Mouse (Mus musculus): ENCODE measurements around the gene Hmgcr.
A peak's percentile ranks its signal among the peaks of the same experiment; 100 is the strongest.

The Hmgcr gene

DNA sequence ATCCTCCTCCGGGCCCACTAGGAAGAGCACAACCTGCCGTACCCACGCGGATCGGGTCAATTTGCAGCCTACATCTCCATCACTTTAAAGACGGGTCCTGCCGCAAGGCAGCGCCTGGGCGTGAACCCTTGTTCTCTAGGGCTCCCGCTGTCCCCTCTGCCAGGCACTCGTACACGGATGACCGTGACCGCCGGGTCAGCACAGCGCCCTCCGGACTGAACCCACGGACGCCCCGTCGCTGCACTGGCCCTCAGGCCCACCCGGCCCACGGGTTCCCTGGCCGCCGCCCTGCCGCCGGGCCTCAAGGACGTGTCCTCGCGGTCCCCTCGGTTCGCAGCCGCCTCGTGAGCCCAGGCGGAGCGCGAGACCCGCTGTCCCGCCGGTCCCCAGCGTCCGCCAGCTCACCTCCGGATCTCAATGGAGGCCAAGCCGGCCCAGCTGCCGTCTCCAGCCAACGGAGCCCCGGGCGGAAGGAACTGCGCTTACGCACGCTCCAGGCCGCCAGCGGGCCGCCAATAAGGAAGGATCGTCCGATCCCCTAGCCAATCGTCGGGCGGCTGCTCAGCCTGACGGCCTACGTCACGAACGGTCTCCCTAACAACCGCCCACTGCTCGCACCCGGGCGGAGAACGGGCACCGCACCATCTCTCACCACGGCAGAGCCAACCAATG lies at the start of gene Hmgcr:
Hmgcr (minus strand) TSS at position 531 of the 672 bp plus-strand sequence.
- peak; percentile 89 for DNase-seq (ENCODE audit: low read depth in 2 of 2, low spot score in 2 of 2)

DNA sequence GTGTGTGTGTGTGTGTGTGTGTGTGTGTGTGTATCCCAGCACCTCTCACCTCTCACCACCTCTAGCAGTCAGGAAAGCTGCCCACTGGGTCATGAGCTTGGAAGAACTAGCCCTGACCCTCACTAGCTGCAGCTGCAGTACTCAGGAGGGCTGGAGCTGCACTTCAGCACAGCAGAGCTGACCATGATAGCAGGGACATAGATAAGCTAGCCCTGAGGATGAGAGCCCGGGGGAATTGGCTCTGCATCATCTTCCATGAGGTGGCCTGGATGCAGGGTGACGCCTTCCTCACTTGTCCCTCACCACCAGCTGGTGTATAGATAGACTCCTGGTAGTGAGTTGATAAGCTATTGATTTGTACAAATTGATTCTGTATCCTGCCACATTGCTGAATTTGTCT lies 49.3 kb upstream of the Hmgcr start:
- DNase-seq (ENCODE audit: low read depth in 2 of 2, low spot score in 2 of 2) = no peak

DNA sequence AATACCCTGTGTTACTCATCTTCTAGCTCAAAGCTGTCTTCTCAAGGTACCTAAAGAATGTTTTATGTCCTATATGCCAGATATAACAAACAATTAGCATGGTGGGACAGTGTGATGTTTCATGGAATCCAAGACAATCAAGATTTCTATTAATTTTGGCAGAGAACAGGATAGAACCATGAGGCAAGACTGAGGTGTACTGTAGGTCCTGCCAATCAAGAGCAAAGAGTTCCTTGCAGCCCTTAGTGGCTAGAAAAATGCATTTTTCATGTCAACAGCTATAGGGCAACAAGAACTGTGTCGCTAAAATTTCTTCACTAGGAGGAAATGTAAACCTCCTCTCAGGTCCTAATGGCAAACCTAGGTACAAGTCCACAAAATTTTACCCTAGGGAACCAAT lies 47.1 kb upstream of the Hmgcr start:
- no peak for DNase-seq (ENCODE audit: low read depth in 2 of 2, low spot score in 2 of 2)

DNA sequence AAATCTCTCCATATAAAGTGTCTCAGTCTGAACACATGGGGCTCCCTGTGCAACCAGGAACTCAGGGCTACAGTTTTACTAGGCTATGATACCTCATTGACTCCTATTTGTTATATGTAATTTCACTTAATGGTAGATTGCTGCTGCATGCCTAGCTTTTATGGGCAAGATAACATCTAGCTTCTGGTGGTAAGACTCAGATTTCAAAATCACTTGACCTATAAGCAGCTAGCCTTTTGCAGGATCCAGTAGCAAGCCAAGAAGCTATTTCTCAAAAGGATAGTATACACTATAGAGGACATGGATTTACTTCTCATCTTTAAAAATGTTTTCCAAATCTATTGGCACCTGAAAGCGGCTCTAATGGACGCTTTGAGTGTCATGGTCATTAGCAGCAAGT lies 45.6 kb upstream of the Hmgcr start:
- no peak for DNase-seq (ENCODE audit: low read depth in 2 of 2, low spot score in 2 of 2)

DNA sequence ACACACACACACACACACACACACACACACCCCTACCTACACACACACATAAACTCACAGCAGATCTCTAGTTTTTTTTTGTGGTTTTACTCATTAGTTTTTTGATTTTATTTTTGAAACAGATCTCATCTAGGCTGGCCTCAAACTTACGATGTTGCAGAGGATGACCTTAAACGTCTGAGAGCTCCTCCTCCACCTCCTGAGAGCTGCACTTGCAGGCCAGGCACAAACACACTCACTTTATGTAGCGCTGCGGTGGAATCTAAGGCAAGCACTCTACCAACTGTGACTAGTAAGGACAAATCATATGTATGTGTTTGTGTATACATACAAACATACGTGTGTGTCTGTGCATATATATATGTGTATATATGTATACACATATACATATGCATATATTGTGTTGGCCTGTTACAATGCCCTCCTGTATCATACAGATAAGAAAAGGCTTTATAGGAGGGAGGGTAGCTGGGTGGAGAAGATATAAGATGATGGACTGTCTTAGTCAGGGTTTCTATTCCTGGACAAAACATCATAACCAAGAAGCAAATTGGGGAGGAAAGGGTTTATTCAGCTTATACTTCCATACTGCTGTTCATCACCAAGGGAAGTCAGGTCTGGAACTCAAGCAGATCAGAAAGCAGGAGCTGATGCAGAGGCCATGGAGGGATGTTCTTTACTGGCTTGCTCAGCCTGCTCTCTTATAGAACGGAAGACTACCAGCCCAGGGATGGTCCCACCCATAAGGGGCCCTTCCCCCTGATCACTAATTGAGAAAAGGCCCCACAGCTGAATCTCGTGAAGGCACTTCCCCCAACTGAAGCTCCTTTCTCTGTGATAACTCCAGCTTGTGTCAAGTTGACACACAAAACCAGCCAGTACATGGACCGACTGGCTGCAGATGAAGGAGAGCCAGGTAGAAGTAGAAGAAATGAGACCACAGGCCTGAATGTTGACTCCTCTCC lies 38.8 kb upstream of the Hmgcr start:
- no peak for DNase-seq (ENCODE audit: low read depth in 2 of 2, low spot score in 2 of 2)

DNA sequence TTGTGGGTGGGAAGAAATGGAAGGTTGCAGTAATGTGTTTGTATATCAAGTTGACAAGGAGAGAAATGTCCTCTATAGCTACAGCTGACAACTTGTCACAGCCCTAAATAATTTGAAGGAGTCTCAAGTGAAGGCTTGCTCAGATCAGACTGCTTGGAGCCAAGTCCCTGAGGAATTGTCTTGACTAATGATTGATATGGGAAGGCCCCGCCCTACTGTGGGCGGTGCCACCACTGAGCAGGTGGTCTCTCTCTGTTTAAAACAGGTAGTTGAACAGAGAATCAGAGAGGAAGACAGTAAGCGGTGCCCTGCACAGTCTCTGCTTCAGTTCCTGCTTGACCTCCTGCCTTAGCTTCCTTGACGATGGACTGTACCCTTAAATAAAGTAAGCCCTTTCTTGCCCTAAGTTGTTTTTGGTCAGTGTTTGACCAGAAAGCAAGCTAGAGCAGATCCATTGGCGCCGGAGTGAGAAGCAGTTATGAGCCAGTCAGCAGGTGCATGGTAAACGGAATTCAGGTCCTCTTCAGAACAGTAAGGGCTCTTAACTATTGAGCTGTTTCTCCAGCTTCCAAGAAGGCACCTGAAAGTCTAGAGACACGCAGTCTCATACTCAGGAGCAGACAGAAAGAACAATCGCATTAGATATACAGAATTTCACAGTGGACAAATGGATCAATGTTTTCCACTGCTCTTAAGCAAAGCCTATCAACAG lies 32.0 kb upstream of the Hmgcr start:
- no peak for DNase-seq (ENCODE audit: low read depth in 2 of 2, low spot score in 2 of 2)

DNA sequence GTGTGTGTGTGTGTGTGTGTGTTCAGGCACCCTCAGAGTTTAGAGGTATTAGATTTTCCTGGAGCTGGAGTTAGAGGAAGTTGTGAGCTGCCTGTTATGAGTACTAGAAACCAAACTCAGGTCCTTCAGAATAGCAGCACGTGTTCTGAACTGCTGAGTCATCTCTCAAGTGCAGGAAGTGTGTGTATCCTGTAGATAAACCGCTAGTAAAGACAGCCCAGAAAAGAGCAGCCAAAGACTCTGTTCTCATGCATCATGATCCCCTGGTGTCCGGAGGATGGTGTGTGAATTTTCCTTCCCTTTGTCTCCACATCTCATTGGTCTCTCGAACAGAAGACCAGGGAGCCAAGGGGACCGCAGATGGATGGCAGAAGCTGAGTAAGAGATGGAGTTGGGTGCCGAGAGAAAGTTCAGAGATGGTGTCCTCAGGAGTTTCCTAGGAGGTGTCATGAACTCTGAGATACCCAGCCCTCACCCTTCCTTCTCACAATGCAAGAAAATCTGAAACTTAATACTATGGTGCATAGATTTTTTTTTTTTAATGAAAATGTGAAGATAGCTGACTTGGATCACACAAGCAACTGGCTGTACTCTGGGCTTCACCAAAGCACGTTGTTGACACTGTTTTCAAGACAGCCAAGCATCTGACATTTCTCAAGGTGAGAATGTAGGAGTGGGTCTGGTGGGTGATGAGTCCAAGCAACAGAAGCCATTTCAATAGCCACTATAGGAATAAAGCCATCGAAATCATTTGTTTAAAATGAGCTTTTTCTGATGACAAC lies 27.3 kb upstream of the Hmgcr start:
- peak in 1 of 2 experiments; percentile 1 for DNase-seq (ENCODE audit: low read depth in 2 of 2, low spot score in 2 of 2)

DNA sequence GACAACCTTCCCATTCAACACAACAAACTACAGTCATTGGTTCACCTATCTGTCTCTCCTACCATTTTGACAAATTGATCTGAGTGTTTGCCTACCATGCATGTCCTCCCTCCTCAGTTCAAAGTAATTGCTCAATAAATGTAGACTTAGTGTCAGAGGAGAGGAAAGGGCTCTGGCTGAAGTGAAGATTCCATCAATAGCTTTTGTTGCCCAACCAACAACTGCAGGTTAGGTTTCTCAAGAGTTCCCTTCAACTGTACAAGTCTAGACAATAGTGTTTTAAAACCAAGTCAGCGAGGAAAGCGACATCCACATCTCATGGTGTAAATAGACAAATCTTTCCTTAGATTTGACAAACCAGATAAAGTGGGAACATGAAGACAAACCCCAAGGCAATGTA lies 24.7 kb upstream of the Hmgcr start:
- DNase-seq (ENCODE audit: low read depth in 2 of 2, low spot score in 2 of 2) = no peak

DNA sequence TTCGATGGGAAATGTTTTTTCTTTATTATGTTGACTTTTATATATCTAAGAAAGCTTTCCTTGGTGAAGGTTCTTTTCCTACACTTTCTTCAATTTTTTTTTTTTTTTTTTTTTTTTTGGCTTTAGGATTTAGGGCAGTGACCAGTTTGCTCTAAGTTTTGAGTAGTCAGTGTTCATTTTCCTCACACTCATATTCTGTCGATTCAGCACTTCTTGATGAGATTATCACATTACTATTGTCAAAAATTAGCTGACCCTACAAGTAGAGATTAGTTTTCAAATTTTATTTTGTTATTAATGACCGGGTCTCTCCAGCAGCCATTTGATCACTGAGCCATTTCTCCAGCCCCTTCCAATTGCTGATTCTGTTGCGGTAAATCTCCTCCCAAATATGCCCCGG lies 19.2 kb upstream of the Hmgcr start:
- DNase-seq (ENCODE audit: low read depth in 2 of 2, low spot score in 2 of 2) = no peak

DNA sequence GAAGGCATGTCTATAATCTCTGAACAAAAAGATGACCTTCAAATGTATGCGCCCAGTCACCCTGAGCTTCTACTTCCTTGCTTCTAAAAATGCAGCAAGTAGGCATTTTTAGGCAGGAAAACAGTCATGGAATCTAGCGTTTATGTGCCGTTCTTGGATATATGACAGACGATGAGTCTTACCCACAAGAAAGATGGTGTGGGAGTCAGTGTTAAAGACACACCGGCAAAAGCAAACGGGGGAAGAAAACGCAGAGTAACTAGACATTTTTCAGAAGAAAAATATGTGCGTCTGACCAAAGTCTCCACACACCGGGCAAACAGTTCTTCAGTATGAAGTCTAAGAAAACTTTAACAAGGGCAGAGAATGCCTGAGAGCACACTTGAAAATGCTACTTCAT lies 16.5 kb upstream of the Hmgcr start:
- no peak for DNase-seq (ENCODE audit: low read depth in 2 of 2, low spot score in 2 of 2)

DNA sequence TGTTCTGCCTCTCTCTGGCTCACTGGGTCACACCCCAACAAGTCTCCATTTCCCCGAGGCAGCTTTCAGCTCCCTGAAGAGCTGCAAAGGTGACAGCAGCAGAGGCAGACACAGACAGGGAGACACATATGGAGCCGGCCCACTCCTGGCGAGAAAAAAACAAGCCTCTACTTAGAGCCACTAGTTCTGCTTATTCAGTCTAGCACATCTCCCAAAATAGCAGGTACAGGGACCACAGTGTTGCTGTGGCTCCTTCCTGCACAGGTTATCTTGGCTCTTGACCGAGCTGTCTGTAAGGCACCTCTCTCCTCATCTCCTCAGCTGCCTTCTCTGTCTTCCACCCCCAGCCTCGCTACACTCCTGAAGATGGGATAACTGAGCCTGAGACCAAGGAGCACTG lies 14.0 kb upstream of the Hmgcr start:
- DNase-seq (ENCODE audit: low read depth in 2 of 2, low spot score in 2 of 2) = no peak

DNA sequence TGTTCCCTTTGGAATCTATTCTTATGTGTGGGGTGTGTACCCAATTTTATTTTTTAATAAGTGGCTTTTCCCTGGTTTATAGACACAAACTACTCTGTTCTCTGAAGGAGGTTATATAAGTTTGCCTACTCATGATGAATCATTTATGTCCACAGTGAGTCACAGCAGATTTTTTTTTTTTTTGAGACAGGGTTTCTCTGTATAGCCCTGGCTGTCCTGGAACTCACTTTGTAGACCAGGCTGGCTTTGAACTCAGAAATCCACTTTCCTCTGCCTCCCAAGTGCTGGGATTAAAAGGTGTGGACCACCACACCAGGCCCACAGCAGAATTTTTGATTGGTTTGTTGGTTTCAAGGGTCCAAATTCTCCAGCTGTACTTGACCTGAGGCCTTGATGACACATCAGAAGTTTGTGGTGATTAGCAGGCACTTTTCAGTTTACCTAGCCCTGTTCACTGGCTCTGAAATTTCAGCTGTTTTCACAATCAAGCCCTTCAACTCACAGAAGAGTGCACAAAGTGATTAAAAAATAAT lies 10.4 kb upstream of the Hmgcr start:
- no peak for DNase-seq (ENCODE audit: low read depth in 2 of 2, low spot score in 2 of 2)

DNA sequence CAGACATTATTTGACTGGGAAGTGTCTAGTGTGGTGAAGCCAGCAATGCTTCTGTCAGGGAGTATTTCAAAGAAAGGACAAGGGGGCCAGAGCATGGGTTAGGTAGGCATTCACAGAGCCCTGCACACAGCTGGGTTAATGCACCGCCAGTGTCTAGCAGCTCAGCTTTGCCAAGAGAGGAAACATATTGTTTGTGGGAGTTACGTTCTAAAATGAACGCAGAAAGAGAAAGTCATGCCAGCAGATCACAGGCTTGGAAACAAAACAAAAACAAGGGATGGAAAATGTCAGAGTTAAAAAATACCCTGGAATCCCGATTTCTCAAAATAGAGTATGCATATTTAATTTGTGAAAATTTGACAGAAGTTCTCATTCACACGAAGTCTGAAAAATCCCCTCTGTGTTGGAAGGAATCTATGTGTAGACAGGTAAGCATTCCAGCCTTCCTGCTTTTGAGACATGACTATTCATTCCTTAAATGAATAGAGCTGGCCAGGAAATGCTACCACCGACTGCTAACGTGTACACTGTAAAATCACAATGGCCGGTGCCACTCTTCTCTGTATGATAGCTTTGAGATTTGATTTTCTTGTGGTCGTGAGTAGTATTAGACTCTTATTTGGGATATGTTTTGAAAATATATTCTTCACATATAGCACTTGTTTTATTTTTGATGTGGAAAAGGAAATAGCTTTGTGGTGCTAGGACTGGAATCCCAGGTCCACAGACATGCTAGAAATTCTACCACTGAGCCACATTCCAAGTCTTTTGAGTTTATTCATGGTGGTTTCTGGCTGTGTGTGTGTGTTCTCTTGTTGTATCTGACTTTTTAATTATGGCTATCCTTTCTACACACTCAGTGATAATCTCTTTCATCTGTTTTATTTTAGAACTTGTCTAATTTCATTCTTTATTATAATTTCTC lies 9.7 kb upstream of the Hmgcr start:
- DNase-seq (ENCODE audit: low read depth in 2 of 2, low spot score in 2 of 2) = no peak

DNA sequence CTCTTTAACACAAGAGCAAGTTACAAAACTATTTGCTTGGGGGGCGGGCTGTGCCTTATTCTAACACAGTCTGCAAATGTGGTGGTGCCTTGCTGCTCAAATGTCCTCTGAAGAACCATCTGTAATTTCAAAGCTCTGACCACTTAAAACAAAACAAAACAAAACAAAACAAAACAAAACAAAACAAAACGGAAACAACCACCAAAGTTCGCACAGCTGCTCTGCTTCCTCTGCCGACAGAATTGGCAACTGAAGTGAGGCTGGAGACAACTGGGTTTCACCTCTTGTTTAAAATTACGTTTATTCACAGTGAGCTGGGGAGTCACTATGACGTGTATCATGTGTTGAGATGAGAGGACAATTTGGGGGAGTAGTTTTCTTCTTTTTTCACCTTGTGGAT lies 7.9 kb upstream of the Hmgcr start:
- DNase-seq (ENCODE audit: low read depth in 2 of 2, low spot score in 2 of 2) = no peak

DNA sequence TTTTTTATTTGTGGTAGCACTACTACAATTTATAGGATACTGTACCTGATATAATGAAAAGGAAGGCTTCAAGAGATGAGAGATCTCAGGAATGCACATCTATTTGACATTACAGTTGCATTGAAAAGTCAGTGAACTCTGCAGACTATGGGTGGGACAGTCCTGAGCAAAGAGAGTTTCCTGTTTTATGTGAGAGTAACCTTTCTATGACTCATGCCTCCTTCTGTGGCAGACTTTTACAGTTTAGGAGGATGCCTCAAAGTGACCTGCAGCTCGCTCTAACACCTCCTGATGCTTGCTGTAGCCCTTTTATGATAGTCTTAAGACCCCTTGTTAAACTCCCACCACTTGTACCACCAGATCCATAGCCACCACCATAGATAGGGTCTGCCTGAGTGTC lies 6.3 kb upstream of the Hmgcr start:
- DNase-seq (ENCODE audit: low read depth in 2 of 2, low spot score in 2 of 2) = no peak

DNA sequence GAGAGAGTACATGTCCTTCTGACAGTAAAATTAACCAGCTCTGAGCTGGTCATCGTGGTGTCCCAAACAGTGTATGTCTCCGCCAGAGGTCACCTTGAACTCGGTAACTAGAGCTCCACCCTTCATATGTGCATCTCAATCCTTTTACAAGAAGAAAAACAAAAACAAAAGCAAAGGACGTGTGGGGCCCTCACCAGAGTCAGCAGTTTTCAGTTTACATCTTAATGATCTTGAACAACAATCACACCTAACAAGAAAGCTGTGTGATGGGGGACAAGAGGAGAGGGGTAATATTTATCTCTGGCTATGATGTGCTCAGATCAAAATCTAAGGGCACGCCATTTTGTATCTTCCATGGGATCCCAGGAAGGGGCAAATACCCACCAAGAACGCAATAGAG lies 5.0 kb upstream of the Hmgcr start:
- no peak for DNase-seq (ENCODE audit: low read depth in 2 of 2, low spot score in 2 of 2)

DNA sequence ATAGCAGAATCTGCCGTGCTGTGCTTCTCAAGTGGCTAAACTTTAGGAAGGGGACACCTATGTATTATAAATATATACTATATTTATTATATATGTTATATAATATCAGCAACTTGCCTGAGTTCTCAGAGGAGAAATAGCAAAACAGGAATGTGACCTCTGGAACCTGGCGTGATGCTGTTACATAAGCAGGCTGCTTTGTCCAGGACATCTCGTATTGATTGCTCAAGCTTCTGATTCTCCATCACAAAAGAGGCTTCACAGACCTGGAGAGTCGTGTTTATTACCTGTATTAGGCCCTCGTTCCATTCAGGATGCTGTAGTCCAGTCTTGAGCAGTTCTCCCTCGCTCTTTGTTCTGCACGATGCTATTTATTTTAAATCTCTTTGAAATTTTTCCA lies 3.1 kb upstream of the Hmgcr start:
- no peak for DNase-seq (ENCODE audit: low read depth in 2 of 2, low spot score in 2 of 2)

DNA sequence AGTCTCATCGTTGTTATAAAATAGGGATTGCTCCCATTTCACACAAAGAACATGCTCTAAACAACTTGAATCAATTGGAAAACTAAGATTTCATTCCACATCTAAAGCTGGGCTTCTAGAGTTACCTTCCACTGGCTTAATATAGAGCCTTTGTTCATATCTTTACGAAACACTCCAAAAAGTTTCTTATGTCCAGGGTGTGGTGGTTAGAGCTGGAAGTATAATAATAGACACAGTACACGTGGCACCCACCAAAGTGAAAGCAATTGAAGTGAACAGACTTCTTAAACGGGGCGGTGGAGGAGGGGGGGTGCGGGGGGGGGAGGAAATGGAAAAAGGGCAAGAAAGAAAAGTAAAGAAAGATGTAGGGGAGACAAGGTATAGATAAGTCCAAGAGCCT lies 1.5 kb upstream of the Hmgcr start:
- DNase-seq (ENCODE audit: low read depth in 2 of 2, low spot score in 2 of 2) = no peak

DNA sequence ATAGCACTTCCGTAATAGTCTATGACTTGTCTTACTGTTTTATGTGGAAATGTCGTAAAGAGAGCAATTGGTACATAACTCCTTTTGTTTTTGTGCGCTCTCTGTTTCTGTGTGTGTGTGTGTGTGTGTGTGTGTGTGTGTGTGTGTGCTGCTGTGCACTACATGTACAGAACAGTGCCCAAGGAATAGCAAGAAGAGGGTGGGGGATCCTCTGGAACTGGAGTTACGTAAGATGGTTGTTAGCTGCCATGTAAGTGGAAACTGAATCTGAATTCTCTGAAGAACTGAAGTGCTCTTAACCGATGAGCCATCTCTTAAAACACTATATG lies 1.1 kb upstream of the Hmgcr start:
- no peak for DNase-seq (ENCODE audit: low read depth in 2 of 2, low spot score in 2 of 2)

Data from CD8-positive naive resting alpha-beta T cell, adult 2 months (primary cell).